Mouse (Mus musculus): ENCODE measurements around the gene Gm12248. TPM values are rescaled to one million over a fixed set of nuclear protein-coding genes. Genes with fewer than 3 reads are reported as not detected.
"Not testable (repeated sequence)": the region's sequence is repeated elsewhere in the genome, so short reads cannot be mapped to it uniquely, and the experiment has no call there.

Gm12248 gene
- total RNA-seq, 2 experiments from 2014 or later: not detected

DNA sequence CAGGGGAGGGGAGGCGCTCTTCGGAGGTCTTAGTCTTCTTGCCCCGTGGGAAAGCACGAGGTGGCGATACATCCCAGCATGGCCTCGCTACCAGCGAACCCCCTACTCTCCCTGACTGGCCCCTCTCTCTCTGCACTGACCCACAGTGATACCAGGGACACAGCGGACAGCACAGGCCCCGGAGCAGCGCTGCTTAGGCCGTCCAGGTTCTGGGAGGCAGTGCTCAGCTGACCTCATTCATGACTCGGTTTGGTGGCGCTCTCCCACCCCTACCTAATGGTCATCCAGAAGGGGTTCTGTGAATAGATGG, 10.4 kb upstream of the Gm12248 start:
- ATAC-seq (replicated peaks; ENCODE audit: low FRiP score, poor library complexity, severe bottlenecking): no peak; the same call in 1 of the 2 replicates

DNA sequence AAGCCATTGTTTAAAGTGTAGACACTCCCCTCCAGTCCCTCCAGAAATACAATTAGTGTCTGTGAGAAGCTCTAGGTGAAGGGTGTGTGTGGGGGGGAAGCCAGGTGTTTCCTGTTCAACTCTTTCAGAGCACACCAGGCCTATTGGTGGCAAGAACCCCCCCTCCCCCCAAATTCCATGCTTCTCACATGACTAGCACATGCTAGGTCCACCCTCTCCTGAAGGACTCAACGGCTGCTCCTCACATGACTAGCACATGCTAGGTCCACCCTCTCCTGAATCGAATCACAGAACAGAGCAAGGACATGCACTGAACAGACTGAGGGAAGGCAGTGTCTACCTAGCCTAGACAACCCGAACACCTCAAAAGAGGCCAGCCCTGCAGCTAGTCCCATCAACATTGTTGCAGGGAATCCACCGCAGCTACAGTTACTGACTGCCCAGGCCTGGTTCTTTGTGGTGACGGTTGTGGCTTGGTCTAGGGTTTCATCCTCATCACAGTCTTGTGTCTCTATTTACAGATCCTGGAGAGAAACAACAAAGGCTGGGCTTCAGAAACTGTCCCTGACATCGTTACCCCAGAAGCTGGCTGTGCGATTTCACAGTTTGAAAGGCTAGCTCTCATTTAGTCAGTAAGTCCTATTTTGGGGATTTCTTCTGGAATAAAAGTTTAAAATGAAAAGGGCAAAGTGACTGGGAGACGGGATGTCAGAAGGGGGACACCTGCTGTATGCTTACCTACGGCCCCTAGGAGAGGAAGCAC, 9.8 kb upstream of the Gm12248 start:
- no peak for ATAC-seq (replicated peaks; ENCODE audit: low FRiP score, poor library complexity, severe bottlenecking)

DNA sequence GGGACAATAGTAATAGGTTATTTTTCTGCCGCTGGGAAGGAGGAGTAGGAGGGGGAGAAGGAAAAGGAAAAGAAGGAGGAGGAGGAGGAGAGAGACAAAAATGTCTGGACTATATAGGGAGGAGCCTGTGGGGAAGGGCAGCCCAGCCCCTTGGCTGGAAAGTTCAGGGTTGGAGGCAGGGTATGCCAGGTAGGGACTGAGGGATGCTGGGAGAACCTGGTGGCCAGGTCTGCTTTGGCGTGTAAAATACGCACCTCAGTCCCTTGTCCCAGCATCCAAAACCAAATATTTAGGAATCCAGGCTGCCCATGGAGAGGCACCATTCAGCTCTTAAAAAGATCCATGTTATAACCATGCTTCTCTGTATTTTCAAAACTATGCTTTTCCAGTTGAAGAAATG, 9.2 kb upstream of the Gm12248 start:
- no peak for ATAC-seq (replicated peaks; ENCODE audit: low FRiP score, poor library complexity, severe bottlenecking)

DNA sequence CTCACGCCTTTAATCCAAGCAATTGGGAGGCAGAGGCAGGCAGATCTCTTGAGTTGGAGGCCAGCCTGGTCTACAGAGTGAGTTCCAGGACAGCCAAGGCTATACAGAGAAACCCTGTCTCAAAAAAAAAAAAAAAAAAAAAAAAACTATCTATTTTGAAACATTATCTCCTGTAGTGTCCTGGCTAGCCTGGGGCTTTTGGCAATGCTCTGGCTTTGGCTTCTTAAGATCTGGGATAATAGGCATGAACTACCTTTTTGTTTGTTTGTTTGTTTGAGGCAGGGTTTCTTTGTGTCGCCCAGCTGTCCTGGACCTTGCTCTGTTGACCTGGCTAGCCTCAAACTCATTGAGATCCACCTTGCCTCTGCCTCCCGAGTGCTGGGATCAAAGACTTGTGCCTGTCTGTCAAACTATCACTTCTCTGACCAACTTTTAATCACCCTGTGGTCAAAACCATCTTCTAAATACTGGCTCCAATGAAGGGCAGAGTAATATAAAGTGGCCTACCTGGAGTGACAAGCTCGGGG, 8.3 kb upstream of the Gm12248 start:
- ATAC-seq (replicated peaks; ENCODE audit: low FRiP score, poor library complexity, severe bottlenecking): no peak

DNA sequence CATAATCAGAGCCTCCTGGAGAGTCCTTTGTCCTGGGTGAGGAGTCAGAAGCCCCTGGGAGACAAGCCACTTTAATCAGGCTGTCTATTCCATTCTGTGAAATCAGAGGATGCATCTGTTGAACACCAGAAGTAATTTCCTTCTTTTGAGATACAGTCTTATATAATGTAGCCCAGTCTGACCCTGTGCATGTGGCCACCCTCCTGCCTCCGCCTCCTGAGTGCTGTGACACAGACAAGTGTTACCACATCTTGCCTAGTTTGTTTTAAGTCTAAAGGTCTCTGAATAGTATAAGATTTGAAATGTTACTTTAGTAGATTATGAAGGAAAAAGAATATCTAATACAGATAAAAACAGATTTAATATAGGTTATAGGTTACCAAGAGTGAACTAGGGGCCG, 7.1 kb upstream of the Gm12248 start:
- ATAC-seq (replicated peaks; ENCODE audit: low FRiP score, poor library complexity, severe bottlenecking): no peak

DNA sequence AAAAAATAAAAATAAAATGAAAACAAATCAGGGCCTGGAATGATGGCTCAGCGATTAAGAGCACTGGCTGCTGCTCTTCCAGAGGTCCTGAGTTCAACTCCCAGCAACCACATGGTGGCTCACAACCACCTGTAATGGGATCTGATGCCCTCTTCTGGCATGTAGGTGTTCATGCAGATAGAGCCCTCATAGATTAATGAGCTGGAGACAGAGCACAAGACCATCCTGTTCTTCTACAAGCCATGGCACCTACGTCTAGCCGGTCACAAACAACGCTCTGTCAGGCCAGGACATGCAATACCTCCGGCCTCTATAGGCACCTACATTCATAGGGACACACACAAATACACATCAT, 5.4 kb upstream of the Gm12248 start:
- ATAC-seq (replicated peaks; ENCODE audit: low FRiP score, poor library complexity, severe bottlenecking): not testable (repeated sequence)

DNA sequence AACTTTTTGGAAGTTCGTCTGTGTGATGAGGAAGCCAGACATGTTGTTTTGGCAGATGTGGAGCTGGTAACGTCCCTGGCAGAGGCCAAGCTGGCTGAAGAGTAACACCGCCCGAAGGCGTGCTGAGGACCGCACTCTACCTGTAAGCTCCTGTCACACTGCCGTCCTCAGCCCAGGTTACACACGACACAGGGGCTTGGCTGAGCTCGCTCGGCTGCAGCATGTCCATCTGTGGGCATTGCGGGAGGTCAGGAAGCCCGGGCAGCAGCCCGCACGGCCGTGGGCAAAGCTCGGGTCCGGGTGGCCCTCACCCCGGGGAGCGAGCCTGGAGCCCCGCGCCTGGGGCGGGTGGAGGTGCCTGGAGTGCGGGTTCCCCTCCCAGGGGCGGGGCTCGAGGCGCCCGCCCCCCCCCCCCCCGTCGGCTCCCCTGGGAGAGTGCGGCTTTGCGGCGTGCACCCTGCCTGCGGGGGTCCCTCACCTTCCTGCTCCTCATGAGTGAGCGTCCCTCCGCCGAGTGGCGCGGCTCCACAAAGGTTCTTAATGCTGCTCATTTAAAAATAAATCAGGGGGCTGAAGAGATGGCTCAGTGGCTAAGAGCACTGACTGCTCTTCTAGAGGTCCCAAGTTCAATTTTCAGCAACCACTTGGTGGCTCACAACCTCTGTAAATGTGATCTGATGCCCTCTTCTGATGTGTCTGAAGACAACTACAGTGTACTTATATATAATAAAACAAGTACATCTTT, 4.9 kb upstream of the Gm12248 start:
- peak; percentile 61; the same call in 1 of the 2 replicates for ATAC-seq (replicated peaks; ENCODE audit: low FRiP score, poor library complexity, severe bottlenecking)

DNA sequence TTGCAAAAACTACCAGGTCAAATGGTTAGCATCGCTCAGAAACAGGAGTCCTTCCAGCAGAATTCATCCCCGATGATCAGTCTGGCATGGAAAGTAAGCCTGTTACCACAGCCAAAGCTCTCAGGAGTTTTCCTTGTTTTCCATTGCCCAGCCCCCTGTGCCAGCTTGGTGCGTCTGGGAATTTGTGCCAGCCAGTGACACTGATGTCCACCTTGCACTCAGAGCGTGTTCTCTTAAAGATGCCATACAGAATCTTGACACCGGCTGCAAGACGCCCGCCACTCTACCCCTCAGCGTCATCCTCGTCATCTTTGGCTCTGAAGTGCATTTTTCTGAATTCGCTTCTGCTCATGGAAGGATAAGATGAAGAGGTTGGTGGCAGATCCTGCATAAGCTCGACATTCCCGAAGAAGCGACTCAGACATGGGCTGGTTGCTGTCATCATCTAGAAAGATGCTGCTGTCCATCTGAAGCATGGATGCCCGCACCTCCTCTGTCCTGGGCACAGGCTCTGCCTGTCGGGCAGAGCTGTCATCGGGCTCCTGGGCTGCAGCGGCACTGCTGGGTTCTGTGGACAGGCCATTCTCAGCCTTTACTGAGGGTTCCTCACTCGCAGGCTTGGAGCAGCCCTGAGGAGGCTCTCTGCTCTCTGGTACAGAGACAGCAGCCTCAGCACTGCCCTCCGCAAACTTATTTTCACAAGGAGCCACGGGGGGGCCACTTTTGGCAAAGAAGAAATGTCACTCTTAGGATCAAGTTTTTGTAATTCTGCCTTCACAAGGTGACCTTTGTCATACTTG, 4.1 kb upstream of the Gm12248 start:
- ATAC-seq (replicated peaks; ENCODE audit: low FRiP score, poor library complexity, severe bottlenecking): no peak

DNA sequence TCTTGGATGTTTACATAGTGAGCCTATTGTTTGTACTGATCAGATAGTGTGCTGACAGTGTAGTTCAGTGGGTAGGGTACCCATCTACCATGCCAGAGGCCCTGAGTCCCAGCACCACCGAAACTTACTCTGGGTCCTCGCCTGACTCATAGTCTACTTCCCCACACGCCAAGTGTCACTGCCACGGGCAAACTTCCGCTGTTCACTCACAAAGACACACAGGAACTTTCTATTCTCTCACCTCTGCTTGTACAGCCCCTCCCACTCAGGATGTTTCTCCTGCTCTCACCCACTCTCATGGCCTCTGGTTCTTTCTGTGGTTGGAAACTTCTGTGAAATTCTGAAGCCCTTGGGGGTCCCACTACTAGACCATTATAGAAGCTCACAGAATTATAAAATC, 3.2 kb upstream of the Gm12248 start:
- no peak for ATAC-seq (replicated peaks; ENCODE audit: low FRiP score, poor library complexity, severe bottlenecking)

DNA sequence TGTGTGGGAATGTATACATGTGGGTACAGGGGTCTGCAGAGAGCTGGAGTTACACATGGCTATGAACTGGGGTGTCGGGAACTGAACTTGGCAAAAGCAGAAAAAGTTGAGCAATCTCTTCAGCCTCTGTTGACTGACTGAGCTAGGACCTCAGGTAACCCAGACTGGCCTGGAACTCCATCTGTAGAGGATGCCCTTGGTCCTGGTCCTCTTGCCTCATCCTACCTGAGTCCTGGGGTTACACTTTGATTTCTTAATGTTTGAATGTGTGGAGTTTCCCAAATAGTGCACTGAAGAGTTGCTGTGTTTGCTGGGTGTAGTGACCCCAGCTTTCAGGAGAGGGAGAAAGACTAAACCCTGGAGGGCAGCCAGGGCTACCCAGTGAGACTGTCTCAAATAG, 2.6 kb upstream of the Gm12248 start:
- ATAC-seq (replicated peaks; ENCODE audit: low FRiP score, poor library complexity, severe bottlenecking): no peak

DNA sequence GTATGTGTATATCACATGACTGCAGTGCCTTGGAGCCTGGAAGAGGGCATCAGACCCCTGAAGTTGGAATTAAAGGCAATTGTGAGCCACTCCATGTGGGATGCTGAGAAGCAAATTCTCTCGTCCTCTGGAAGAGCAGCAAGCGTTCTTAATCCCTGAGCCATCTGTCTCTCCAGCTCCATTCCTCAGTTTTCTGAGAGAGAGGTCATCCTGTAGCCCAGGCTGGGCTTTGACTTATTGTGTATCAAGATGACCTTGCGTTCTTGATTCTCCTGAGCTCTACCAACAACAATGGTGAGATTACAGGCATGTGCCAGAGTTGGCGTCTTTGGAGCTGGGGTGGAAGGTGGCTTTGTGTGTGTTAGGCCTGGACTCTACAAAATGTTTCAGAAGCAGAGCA, 1.8 kb upstream of the Gm12248 start:
- no peak for ATAC-seq (replicated peaks; ENCODE audit: low FRiP score, poor library complexity, severe bottlenecking)

DNA sequence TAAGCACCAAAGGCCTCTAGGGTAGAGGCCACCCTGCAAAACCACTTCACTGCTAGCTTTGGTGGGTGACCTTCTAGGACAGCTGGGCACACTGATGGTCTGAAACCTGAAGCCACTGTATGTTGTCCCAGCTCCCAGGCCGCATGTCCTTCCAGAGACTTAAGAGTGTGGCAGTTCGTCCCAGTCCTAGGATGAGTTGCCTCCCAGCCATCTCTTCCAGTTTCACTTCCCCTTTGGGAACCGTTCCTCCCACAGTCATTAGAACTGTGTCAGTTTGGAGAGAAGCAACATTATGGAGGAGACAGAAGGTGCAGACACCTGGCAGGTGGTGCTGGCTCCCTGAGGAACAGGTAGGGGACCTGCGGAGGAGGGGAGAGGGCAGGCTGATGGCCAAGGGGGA, 393 bp downstream of the Gm12248 start:
- no peak for ATAC-seq (replicated peaks; ENCODE audit: low FRiP score, poor library complexity, severe bottlenecking)

DNA sequence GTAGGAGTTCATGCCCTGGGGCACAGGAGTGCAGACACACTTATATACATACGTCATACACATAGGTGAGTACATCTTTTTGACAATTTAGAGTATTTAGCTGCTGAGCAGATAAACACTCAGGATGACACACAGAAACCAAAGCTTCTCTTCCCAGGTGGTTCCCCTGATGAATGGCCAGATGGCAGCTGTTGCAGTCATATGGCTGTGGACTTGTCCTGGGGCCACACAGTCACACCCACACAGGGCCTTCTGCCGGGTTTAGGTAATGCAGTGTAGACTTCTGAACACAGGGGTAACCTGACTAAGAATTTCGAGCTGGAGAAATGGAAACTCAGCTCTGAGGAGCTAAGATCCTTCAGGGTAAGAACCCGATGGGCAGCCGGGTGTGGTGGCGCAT, 11.2 kb downstream of the Gm12248 start:
- ATAC-seq (replicated peaks; ENCODE audit: low FRiP score, poor library complexity, severe bottlenecking): no peak

DNA sequence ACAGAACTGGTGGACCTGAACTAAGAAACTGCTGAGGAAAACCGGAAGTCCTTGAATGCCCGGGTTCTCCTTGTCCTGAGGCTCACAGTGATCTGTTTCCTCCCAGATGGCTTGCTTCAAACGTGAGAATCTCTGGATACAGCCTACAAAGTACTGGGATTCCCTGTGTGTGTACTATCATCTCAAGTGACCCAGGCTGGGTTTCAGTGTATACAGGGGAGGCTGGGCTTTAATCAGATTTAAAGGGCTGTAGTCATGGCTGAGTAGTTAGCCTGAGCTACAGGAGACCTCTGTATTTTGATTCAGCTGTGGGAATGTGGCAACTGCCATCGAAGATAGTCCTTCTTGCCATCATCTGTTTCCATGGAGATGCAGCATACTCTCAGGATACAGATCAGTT, 15.7 kb downstream of the Gm12248 start:
- ATAC-seq (replicated peaks; ENCODE audit: low FRiP score, poor library complexity, severe bottlenecking): no peak

DNA sequence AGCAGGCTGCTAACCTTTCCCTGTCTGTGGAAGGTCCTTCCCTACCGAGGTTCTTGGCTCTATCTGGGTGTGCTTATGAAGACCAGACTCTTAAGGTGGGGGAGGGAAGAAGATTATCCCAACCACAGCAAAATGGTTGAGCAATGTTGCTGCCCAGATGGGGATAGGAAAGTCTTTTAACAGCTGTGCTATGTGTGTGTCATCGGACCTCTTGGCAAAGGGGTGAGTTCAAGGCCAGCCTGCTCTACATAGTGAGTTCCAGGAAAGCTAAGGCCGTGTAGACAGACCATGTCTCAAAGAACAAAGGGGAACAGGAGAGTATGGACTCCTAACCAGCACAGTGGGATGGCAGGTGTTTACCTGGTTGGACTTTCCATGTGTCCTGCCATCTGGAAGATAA, 20.0 kb downstream of the Gm12248 start:
- no peak for ATAC-seq (replicated peaks; ENCODE audit: low FRiP score, poor library complexity, severe bottlenecking)

DNA sequence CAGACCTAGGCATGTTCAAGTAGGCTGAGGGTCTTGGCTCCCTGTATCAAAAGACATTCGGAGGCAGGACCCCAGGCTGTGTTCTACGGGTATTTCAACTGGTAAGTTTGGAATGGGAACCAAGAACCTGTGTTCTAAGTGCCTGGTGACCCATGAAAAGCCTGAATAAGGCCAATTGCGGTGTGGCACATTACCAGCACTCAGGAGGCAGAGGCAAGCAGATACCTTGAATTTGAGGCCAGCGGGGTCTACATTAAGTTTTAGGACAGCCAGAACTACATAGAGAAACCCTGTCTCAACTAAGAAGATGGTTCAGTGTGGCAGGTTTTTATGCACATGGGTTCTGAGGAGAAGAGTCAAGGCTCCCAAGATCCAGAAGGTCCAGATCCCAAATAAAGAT, 27.9 kb downstream of the Gm12248 start:
- ATAC-seq (replicated peaks; ENCODE audit: low FRiP score, poor library complexity, severe bottlenecking): no peak

DNA sequence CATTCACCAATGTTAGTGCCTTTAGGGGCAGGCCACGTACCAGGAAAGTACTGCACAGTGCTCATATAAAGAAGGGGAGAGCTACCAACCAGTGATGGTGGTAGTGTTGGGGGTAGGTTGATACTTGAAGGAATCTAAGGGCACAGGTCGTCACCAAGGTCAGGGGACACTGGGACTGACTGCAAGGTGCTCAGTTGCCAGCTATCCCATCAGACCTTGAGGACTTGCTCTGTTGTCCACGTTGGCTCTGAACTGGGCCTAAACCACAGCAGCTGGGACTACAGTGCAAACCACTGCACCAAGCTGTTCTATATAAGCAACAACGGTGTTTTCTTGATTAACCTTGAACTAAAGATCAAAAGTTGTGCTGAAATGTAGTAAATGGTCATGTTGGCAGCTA, 30.3 kb downstream of the Gm12248 start:
- ATAC-seq (replicated peaks; ENCODE audit: low FRiP score, poor library complexity, severe bottlenecking): no peak

DNA sequence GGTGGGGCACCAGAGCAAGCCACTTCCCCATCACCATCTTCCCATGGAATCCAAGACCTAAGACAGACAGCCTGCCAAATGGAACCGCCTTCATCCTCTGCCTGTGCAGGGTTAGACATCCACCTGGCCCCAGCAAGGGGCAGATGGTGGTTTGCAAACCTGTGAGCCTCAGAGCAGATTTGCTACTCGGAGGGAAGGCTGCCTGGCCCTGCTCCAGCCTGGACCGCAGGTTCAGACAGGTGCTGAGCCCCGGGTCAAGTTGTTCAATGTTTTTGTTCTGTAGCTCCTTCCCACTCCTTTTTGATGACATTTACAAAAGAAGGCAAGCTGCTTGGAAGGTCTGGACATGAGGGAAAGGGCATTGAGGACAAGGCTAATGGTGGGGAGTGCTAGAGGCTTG, 31.7 kb downstream of the Gm12248 start:
- ATAC-seq (replicated peaks; ENCODE audit: low FRiP score, poor library complexity, severe bottlenecking): not testable (repeated sequence)

DNA sequence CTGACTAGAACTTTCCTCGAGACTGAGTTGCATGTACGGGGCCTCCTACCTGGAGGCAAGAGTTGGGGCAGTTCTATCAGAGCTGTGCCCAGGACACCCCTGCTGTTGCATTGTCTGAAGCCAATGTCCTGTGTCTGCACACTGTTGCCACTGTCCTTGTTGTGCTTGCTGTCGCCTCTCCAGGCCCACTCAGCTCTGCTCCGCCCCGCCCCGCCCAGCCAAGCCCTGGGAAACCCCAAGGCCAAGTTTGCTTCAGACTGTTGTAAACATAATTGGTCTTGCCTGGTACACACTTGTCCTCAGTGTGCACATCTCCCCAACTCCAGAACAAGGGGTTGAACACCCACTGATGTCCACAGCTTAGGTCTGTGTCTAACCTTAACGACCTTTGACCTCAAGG, 33.2 kb downstream of the Gm12248 start:
- ATAC-seq (replicated peaks; ENCODE audit: low FRiP score, poor library complexity, severe bottlenecking): not testable (repeated sequence)

DNA sequence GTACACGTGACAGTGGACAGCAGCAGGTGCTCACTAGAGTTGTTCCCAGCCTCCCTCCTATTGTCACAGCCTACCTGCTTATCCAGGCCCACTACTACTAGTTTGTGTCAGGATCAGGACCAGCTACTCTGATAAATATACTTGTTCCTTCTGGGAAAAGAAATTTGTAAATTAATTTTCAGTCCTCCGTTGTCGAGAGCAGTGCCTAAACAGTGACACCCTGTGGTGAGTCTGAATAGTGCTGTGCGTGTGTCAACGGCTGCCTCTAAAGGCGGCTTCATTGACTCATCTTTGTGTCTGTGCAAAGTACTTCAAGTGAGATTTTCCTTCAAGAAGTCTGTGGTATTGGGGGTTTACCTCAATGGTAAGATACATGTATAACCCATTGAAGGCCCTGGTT, 35.5 kb downstream of the Gm12248 start:
- peak; percentile 50; the same call in 1 of the 2 replicates for ATAC-seq (replicated peaks; ENCODE audit: low FRiP score, poor library complexity, severe bottlenecking)

DNA sequence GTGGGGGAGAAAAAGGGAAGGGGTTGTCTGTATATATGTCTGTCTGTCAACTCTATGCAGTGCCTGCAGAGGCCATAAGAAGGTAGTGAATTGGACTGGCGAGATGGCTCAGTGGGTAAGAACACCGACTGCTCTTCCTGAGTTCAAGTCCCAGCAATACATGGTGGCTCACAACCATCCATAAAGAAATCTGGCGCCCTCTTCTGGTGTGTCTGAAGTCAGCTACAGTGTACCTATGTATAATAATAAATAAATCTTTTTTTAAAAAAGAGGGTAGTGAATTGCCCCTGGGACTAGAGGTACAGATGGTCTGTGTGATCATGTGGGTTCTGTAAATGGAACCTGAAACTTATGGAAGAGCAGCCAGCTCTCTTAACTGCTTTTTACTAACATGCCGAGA, 46.5 kb downstream of the Gm12248 start:
- ATAC-seq (replicated peaks; ENCODE audit: low FRiP score, poor library complexity, severe bottlenecking): no peak
